Mouse (Mus musculus): Measurements from ENCODE around the gene Agap3.

Gene Agap3

DNA sequence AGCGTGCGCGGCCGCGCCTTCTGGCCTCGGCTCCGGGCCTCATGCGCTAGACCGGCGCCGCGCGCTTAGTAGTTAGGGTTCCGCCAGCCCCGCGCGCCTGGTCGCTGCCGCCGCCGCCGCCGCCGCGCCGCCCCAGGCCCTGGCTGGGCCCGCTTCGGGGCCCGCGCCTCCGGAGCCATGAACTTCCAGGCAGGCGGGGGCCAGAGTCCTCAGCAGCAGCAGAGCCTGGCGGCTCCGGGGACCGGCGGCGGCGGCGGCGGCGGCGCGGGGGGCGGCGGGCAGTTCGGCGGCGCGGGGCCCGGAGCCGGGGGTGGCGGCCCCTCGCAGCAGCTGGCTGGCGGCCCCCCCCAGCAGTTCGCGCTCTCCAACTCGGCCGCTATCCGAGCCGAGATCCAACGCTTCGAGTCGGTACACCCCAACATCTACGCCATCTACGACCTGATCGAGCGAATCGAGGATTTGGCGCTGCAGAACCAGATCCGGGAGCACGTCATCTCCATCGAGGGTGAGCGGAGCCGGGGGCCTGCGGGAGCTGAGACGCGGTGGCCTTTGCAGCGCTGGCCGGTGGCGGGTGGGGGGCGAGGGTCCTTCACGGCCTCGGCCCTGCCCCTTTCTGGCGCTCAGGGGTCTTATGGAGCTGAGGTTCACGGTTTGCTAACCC lies at the start of gene Agap3:
Agap3 (plus strand) TSS at position 148 of the 661 bp plus-strand sequence.
- in situ Hi-C loops (cut with MboI; ENCODE audit: low sequenced_read_pairs) = no loop called here

DNA sequence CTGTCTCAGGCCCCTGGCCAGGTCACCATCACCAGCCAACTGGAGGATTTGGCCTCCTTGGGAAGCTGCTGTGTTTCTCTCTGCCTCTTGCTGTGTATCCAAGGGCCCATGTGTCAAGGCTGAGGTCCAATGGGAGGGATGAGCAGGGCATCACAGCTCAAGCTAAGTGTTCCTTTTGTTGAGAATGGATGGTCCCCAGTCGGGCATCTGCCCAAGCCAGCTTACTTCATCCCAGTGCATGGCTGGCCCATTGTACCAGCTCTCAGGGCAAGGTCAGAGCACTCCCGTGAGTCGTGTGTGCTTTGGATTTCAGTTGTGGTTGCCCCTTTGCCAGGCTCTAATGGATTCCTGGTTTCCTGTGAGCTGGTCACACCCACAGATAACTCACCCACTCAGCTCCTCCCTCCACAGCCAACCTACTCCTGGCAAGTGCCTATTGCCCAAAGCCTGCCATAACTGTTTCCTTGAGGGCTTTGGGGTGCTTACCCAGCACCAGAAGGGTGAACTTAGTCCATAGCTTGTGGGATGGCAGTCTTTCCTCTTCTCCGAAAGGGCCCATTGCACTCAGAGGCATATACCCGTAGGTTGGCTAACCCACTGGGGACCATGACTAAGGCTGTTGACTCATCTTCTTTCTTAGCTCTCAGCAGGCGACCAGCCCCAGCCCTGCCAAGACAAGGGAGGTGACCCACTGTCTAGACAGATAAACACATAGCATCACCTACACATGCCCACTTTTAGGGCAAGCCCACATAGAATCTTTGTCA lies 47.2 kb upstream of the Agap3 start:
- in situ Hi-C loops (cut with MboI; ENCODE audit: low sequenced_read_pairs) = no loop called here

DNA sequence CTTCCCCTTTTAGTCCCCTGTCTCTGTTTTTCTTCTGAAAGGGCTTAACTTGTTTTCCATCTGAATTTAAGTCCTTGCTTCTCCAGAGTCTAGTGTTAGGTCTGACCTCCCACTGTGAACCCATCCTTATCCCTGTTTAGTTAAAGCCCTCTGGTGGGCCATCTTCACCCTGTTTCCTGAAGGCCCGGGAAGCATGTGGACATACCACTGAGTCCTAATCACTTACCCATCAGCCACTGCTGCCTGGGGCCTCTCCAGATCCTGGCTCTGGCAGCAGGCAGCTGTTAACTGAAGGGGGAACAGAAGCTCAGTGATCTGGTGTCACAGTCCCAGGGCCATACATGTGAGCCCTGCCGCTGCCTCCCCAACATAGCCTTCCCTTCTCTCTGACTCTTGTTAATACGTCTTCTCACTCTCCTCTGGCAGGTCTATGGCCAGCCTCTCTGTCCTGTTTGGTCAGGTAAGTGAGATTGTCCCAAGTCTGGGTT lies 46.5 kb upstream of the Agap3 start:
- in situ Hi-C loops (cut with MboI; ENCODE audit: low sequenced_read_pairs) = no loop called here

DNA sequence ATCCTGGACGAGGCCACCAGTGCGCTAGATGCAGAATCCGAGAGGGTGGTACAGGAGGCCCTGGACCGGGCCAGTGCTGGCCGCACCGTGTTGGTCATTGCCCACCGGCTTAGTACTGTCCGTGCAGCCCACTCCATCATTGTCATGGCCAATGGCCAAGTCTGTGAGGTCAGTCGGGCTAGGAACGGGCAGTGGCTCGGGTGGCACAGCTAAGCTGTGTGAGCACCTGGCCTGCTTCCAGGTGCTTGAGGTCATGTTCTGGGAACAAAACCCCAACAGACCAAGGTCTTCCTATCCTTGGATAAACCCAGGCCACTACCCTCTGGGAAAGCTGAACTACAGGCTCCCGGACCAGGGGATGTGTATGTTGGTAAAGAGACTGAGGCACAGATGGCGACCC lies 43.3 kb upstream of the Agap3 start:
- in situ Hi-C loops (cut with MboI; ENCODE audit: low sequenced_read_pairs) = no loop called here

DNA sequence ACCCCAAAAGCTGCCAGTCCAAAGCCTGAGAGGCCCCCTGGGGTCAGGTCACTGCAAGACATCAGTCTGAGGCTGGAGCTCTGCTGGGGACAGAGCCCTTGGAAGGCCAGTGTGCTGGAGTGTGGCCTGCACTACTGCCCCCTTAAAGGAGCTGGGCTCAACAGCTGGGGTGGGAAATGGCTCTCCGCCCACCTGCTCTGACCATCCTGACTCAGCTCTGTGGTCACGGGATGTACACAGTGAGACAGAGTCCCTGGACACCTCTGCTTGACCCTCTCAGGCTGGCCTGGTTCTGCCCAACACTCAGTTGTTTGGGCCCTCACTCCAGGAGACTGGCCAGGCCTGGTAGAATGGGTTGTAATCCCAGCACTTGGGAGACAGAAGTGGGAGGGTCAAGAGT lies 42.5 kb upstream of the Agap3 start:
- in situ Hi-C loops (cut with MboI; ENCODE audit: low sequenced_read_pairs) = no loop called here

DNA sequence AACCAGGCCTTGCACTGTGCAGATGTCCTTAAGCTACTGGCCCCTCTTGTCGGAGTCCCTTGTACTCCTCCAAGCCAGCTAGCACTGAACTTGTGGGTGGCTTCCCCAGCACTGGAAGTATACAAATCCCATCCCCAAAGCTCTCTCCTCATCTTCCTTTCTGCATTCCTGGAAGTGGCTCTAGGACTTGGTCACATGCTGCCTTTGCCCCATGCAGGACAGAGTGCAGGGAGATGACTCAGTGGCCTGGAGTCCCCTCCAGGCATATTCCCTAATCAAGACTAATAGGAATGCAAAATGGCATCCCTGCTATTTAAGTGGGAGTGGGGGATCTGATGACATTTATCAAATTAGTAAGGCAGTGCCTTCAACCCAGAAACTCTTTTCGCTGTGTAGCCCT lies 39.9 kb upstream of the Agap3 start:
- in situ Hi-C loops (cut with MboI; ENCODE audit: low sequenced_read_pairs) = no loop called here

DNA sequence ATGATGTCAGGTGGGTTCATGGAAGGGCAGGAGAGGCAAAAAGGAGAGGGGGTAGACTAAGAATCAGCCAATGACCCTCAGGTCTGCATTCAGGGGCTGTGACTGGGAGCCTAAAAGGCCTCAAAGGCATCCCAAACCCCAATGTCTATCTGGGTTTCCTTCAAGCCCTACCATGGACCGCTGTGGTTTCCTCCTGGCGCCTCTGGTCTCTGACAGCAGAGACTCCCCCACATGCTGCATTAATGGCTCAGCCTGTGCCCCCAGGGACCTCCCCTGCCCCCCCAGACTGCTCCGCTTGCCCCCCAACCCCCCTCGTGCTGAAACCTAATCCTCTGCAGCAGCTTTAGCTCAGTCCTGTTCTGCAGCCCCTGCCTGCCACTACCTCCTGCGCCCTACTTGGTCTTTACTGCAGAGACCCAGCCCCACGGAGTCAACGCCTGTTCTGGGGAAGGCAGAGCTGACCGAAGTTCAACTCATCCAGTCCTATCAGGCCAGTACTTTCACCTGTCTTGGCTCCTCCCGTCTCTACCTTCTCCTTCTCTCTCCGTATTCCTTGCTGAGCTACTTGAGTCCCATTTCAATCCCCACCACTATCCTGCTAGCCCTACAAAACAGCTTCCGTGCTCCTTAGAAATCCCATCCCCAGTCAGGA lies 38.8 kb upstream of the Agap3 start, which contains the start of gene Asic3:
Asic3 (plus strand) TSS at position 351 of the 652 bp plus-strand sequence.
- in situ Hi-C loops (cut with MboI; ENCODE audit: low sequenced_read_pairs) = no loop called here

DNA sequence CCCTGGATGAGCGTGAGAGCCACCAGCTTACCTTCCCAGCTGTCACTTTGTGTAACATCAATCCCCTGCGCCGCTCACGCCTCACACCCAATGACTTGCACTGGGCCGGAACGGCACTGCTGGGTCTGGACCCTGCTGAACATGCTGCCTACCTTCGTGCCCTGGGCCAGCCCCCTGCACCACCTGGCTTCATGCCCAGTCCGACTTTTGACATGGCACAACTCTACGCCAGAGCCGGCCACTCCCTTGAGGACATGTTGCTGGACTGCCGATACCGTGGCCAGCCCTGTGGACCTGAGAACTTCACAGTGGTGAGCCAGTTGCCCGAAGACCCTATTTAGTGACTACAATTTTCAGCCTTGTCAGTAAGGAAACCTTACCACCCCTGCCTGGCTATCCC lies 38.0 kb upstream of the Agap3 start:
- in situ Hi-C loops (cut with MboI; ENCODE audit: low sequenced_read_pairs) = no loop called here

DNA sequence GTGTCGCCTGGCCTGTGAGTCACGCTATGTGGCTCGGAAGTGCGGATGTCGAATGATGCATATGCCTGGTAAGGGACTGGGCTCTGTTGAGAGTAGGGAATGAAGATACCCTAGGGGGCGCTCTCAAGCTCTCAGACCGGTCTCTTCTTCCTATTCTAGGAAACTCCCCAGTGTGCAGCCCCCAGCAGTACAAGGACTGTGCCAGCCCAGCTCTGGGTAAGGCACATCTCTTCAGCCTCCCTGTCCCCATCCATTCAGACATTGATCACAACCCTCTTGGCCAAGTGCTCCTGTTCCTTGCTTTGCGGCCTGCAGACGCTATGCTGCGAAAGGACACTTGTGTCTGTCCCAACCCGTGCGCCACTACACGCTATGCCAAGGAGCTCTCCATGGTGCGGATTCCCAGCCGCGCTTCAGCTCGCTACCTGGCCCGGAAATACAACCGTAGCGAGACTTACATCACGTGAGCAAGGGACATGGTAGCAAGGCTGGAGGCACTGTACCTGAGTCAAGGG lies 35.7 kb upstream of the Agap3 start:
- in situ Hi-C loops (cut with MboI; ENCODE audit: low sequenced_read_pairs) = no loop called here

DNA sequence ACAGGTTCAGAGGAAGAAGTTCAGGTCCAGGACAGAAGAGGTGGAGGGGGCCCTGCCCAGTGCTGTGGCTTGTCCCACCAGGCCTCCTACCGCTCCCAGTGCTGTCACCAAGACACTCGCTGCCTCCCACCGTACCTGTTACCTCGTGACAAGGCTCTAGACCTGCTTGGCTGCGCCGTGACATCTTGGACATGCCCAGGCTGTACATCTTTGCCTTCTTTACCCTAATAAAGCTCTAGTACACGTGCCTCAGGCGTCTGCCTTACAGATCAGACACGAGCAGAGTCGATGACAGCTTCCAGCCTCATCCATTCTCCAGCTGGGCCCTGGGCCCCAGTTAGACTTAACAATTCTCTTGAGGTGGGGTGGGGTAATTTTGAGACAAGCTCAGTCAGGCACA lies 34.4 kb upstream of the Agap3 start:
- in situ Hi-C loops (cut with MboI; ENCODE audit: low sequenced_read_pairs) = no loop called here

DNA sequence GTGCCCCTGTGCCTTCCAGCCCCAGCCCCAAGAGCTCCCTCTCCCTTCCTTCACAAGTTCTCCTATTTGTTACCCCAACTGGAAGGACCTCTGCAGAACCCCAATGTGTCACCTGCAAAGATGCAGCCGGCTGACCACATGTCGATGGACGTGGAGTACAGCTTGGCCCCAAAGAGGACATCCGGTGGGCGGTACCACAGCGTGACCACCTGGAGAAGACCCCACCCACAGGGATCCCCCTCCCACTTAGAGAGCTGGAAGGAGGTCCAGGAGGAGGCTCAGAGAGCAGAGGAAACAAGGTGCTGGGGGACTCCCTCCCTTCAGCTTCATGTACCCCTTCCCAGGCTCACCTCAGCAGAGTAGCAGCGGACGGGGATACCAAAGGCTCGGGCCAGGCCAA lies 31.6 kb upstream of the Agap3 start:
- in situ Hi-C loops (cut with MboI; ENCODE audit: low sequenced_read_pairs) = no loop called here

DNA sequence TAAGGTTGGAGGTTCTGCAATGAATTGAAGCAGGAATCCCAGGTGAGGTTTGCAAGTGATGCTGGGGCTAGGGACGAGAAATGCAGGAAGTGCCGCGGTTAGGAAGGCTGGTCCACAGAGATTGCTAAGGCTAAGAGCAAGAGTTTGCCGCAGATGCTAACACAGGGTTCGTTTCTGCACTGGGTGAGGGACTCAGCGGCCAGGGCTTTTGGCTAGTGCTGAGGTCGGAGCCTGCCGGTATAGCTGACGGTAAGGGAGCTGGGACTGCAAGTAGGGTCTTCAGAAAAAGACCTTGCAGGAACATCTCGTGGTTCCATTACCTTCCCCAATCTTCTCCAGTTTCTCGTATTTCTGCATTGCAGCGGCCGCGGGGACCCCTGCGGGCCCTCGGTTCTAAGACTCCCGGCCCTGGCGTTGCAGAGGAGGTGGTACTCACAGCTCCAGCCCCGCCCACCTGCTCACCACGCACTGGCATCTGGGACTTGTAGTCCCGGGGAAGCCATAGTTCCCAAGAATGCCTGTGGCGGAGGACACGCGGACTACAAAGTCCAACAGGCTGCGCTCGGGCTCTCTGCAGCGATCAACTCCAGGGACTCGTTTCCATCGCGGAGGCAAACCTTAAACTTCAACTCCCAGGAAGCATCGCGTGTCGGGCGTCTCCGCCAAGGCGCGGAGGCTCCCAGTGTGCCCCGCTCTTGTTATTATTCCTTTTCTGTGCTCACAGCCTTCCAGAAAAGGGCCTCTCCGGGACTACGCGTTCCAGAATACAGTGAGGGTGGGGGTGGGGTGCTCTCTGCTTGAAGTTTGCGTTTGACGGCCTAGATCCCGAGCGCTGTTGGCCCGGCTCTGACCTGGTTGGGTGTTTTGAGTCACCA lies 28.6 kb upstream of the Agap3 start, which contains the start of the genes Cdk5 and Slc4a2:
Cdk5 (minus strand) TSS at position 402 of the 875 bp plus-strand sequence.
Slc4a2 (plus strand) TSS at position 709 of the 875 bp plus-strand sequence.
- in situ Hi-C loops (cut with MboI; ENCODE audit: low sequenced_read_pairs) = no loop called here

DNA sequence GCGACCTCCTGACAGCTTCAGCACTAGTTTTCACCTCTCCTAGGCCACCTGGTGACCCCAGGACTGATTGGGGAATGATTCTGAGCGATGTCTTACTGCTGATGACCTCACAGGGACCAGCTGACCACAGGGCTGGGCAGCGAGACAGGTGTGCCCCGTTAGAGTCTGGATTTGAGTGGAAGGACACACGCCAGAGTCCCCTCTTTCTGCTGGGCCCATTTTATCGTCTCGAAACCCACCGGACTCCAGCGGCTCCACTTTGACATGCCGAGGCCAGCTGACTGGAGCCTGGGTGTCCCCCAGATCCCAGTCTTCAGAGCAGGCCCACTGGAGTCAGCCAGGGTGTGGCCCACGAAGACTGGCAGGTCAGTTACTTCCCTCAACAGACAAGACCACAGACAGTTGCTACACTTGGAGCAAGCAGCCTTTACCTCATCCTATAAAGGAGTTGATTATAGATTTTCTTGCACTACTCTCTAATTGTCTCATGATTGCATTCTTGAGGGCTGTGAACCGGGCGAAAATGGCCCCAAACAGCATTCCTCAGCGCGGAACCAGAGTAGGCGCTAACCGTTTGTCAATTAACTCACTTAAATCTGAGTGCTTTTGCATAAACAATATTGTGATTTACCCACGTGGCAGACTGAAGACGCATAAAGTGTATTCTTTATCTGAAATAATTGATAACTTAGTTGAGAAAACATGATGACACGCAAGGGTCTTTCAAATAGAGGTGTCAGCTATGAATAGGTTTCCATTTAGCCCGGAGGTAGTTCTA lies 27.8 kb upstream of the Agap3 start:
- in situ Hi-C loops (cut with MboI; ENCODE audit: low sequenced_read_pairs) = no loop called here

DNA sequence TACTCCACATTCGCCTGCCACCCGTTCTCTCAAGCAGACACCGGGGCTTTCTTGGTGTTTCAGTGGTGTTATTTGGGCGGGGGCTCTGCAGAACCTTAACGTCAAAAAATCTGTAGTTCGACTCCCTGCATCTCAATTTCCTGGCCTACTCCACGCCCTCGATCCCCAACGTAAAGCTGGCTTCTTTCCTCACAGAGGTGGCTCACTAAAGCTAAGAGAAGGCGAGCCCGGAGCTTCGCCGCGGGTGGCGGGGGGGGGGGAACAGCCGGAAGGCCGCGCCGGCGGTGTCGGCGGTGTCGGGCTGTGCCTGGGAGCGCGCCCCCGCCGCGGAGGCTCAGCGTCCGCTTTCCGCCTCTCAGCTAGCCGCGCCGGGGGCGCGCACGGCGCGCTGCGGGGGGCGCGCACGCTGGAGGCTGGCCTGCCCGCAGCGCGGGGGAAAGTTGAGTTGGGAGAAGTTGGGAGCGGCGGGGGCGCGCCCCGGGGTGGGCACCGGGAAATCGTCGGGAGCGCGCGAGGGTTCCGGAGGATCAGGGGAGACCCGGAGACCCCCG lies 27.0 kb upstream of the Agap3 start:
- in situ Hi-C loops (cut with MboI; ENCODE audit: low sequenced_read_pairs) = no loop called here

DNA sequence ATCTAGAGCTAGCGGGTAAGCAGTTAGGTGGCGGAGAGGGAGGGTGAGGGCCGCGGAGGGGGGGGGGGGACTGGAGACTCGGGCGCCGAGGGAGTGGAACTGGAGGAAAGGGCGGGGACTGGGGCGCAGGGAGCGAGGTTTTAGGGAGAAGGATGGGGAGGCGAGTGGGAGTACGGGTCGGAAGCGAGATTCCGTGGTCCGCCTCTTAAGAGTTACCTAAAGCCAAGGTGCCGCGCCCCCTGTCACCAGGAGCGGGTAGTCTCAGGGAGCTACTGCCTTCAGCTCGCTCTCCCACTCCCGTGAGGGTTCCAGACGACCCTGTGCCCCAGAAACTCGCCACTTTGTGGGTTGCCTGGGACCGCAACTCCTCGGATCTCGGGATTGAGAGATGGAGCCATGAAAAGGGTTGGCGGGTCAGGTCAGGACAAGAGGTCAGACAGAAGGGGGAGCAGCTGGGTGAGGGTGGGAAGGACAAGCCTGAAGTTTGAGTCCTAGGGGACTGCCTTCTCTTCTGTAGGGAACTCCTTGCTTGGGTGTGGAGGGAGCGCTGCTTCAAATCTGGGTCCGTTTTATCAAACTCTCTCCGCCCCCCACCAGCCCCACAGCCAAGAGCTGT lies 26.4 kb upstream of the Agap3 start:
- in situ Hi-C loops (cut with MboI; ENCODE audit: low sequenced_read_pairs) = no loop called here

DNA sequence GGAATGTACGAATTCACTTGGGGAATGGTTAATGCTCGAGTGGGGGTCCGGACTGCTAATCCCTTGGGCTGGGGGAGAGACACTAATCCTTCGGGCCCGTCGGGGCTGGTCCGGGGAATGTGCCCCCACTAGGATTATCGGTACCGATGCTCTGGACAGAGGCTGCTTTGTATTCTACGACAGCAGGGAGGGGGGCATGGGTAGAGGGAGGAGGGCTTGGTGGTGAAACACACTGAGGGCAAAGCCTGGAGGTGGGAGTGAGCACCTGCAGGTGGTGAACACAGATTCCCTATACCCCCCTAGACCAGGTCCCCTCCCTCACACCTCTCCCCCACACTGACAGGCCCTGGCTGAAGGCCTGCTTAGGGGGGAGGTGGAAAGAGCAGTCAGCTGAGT lies 25.9 kb upstream of the Agap3 start:
- in situ Hi-C loops (cut with MboI; ENCODE audit: low sequenced_read_pairs) = no loop called here

DNA sequence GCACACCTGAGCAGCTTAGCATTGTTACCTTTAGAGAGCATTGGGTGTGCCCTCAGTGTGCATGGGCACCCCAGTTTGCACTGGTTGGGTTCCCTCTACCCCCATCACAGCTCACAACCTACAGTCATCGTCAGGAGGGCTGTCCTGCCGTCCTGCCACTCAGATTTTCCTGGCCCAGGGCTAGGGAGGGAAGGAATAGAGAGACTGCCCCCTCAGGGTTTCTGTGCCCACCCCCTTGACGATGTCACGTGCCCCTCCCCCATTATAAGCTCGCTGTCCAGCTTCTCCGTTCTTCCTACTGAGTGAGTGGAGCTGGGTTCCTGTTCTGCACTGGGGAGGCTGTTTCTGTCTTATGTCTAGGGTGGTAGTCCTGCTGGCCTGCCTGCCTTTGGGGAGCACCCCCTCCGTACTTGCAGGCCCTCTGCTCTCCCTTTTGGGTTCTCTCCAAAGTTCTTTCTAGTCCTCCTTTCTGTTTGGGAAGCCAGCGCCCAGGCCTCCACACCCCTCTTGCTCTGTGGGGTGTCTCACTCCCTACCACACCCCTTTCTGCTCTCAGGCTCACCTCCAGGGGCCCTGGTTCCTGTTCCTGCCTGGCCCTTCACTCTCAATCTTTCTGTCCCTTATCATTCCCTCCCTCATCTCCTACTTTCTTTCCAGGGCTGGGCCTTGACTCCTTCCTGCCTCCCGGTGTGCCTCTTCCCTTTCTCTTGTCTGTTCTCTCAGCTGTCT lies 25.3 kb upstream of the Agap3 start:
- in situ Hi-C loops (cut with MboI; ENCODE audit: low sequenced_read_pairs) = no loop called here

DNA sequence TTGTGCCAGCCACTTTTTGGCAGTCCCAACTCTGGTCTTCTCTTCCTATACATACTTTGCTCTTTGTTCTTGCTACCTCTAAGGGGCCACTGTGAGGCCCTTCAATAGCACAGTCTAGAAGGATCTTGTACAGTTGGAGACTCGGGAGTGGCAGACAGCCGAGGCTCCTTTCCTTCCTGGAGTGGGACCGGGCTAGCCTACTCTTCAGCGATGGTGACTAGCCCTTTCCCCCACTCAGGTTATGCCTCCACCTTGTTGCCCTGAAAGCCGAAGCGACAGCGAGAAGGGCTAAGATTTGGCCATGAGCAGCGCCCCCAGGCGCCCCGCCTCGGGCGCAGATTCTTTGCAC lies 24.7 kb upstream of the Agap3 start:
- in situ Hi-C loops (cut with MboI; ENCODE audit: low sequenced_read_pairs) = no loop called here
